Mouse (Mus musculus) effector memory CD4-positive, alpha-beta T cell, adult 7 months (primary cell): ENCODE results near the gene Cd320. TPM values are rescaled to one million over a fixed set of nuclear protein-coding genes. Genes with fewer than 3 reads are reported as not detected.

Experiments
- polyA plus RNA-seq: library from polyadenylated mRNA; unstranded; fragments of 100-300 nt; shearing (Covaris generic); gene quantifications from one replicate; pipeline ENCODE4 v1.2.1, GENCODE M21; 2017

The Cd320 gene
- polyA plus RNA-seq: 15.4 TPM

DNA sequence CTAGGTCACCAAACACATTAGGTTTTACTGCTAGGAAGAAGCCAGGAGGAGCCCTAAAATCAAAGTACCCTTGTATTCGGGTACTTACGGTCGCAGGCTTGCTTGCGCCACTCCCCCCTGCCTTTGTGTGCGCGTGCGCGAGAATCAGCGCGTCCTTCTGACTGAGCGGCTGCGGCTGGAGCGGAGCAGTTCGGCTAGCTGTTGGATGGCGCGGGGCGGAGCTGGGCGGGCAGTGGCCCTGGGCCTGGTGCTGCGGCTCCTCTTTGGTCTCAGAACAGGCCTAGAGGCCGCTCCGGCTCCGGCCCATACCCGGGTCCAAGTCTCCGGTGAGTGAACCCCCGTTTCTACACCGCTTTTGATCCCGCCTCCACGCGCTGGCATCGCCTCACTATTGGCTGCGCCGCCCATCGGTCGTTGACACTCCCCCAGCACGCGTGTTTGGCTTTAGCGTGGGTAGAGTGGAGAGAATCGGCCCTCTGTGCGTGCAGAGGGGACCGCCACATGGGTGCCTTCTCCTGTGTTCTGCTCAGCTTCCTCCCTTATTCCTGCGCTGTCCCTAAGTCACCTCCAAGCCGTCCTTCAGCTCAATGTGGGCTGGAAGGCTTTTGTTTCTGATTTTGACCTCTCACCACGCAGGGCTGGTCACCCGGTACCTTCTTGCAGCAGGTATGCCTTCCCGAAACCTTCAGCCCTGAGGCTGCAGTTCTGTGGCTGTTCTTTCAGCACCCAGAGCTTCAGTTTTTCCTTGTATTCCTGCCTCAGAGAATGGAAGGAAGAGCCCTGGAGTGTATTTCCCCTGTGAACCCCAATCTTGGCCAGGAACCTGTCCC lies at the start of gene Cd320:
TSS of gene Cd320 (plus strand) at position 126 of the 830 bp plus-strand sequence.

GRCm38 (mm10) chr17:33810334-33811141 lies 32.4 kb upstream of the Cd320 start, which contains the start of gene Kank3:
Gene Kank3 (plus strand): TSS chr17:33810519.

DNA sequence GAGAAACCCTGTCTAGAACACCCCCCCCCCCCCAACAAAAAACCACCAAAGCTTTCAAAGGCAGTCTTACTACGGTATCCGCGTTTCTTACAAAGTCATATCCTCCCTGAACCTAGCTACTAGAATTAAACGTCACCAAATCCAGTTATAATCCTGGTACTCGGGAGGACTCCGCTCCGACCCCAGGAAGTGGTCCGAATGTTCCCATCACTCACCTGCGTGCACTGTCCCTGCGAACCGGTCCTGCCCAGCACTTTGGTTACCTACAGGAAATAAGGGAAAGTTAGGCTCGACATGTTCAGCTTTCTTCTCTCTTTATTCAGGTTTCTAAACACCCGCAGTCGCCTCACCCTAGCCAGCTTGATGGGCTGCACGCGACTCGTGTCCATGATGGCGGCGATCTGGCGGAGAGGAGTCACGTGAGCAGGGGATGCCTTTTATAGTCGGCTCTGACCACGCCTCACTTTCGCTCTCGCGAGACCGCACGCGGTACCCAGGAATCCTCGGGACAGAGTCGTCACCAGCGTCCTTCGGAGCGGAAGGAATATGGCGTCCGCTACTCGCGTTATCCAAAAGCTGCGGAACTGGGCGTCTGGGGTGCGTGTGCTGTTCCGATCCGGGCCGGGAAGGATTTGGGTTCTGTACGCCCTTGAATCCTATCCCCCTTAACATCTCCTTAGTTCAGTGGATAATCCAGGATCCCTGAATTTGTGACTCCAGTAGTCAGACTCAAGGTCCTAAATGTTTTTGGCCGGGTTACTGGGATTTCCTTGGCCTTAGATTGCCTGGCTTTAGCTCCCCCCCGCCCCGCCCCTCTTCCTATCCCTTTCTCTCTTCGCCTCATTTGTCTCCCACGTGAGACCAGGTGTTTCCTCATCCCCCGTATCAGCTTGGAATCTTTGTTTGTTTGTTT lies 18.6 kb upstream of the Cd320 start, which contains the start of the genes Rps28 and Ndufa7:
TSS of gene Rps28 (minus strand) at position 479 of the 913 bp plus-strand sequence.
TSS of gene Ndufa7 (plus strand) at position 489 of the 913 bp plus-strand sequence.

GRCm38 (mm10) chr17:33873537-33873936 lies 30.6 kb downstream of the Cd320 start, which contains the start of gene Gm7029:
Gene Gm7029 (plus strand): TSS chr17:33873837.

GRCm38 (mm10) chr17:33890533-33891059 lies 47.7 kb downstream of the Cd320 start, which contains the start of gene Kifc1:
Gene Kifc1 (minus strand): TSS chr17:33890661.

Other genes with a start within 250 kb of the Cd320 start
- 32.3 TPM for gene Zfp414, start 214.0 kb upstream of the Cd320 start, polyA plus RNA-seq
- gene Pram1, start 205.0 kb upstream of the Cd320 start, polyA plus RNA-seq: 0.33 TPM
- gene Hnrnpm, start 156.2 kb upstream of the Cd320 start, polyA plus RNA-seq: 324 TPM
- gene March2, start 124.4 kb upstream of the Cd320 start, polyA plus RNA-seq: 96.9 TPM
- 316 TPM for gene Rab11b, start 82.6 kb upstream of the Cd320 start, polyA plus RNA-seq
- gene Angptl4, start 61.3 kb upstream of the Cd320 start, polyA plus RNA-seq: 1.1 TPM
- 4.4 TPM for gene Kank3, start 32.6 kb upstream of the Cd320 start, polyA plus RNA-seq
- 951 TPM for gene Rps28, start 18.5 kb upstream of the Cd320 start, polyA plus RNA-seq
- gene Ndufa7, start 18.5 kb upstream of the Cd320 start, polyA plus RNA-seq: 204 TPM
- gene Gm7029, start 30.7 kb downstream of the Cd320 start, polyA plus RNA-seq: not detected
- not detected for gene Kifc1, start 47.6 kb downstream of the Cd320 start, polyA plus RNA-seq
- 1.1 TPM for gene Platr17, start 62.0 kb downstream of the Cd320 start, polyA plus RNA-seq
- gene Daxx, start 66.3 kb downstream of the Cd320 start, polyA plus RNA-seq: 50.2 TPM
- 361 TPM for gene Tapbp, start 72.8 kb downstream of the Cd320 start, polyA plus RNA-seq
- gene Zbtb22, start 72.8 kb downstream of the Cd320 start, polyA plus RNA-seq: 17.3 TPM
- 79.3 TPM for gene Rgl2, start 86.5 kb downstream of the Cd320 start, polyA plus RNA-seq
- 83.9 TPM for gene Pfdn6, start 97.3 kb downstream of the Cd320 start, polyA plus RNA-seq
- 39.0 TPM for gene Wdr46, start 97.6 kb downstream of the Cd320 start, polyA plus RNA-seq
- gene B3galt4, start 108.4 kb downstream of the Cd320 start, polyA plus RNA-seq: 8.6 TPM
- 38.1 TPM for gene Vps52, start 112.7 kb downstream of the Cd320 start, polyA plus RNA-seq
- gene Rps18, start 112.9 kb downstream of the Cd320 start, polyA plus RNA-seq: 2,394 TPM
- gene H2-K1, start 157.3 kb downstream of the Cd320 start, polyA plus RNA-seq: 13,530 TPM
- gene Ring1, start 181.6 kb downstream of the Cd320 start, polyA plus RNA-seq: 26.1 TPM
- 225 TPM for gene H2-Ke6, start 185.0 kb downstream of the Cd320 start, polyA plus RNA-seq
- gene Slc39a7, start 188.6 kb downstream of the Cd320 start, polyA plus RNA-seq: 137 TPM
- gene Rxrb, start 188.7 kb downstream of the Cd320 start, polyA plus RNA-seq: 78.8 TPM
- gene Col11a2, start 196.3 kb downstream of the Cd320 start, polyA plus RNA-seq: 0.27 TPM
- 1.2 TPM for gene H2-Oa, start 249.2 kb downstream of the Cd320 start, polyA plus RNA-seq